Mouse (Mus musculus) liver, postnatal 0 days (tissue): ENCODE measurements around the gene Slk.

Experiments used
- CTCF ChIP-seq: sonication (generic); IDR thresholded peaks from 2 replicates; pipeline ENCODE4 v1.5.1; 2016; ENCODE audit warnings: antibody characterized with exemption, low read depth
- EP300 ChIP-seq: IDR thresholded peaks from 2 replicates; pipeline ENCODE4 v1.6.1; 2016; ENCODE audit warnings: antibody characterized with exemption, low read depth, mild to moderate bottlenecking

GRCm38 (mm10) chr19:47585772-47586171 lies 6.3 kb downstream of the Slk start:
- no peak for TF ChIP-seq CTCF
- no peak for TF ChIP-seq EP300
